Mouse (Mus musculus): ENCODE results near the gene Osbpl7.

Gene Osbpl7

DNA sequence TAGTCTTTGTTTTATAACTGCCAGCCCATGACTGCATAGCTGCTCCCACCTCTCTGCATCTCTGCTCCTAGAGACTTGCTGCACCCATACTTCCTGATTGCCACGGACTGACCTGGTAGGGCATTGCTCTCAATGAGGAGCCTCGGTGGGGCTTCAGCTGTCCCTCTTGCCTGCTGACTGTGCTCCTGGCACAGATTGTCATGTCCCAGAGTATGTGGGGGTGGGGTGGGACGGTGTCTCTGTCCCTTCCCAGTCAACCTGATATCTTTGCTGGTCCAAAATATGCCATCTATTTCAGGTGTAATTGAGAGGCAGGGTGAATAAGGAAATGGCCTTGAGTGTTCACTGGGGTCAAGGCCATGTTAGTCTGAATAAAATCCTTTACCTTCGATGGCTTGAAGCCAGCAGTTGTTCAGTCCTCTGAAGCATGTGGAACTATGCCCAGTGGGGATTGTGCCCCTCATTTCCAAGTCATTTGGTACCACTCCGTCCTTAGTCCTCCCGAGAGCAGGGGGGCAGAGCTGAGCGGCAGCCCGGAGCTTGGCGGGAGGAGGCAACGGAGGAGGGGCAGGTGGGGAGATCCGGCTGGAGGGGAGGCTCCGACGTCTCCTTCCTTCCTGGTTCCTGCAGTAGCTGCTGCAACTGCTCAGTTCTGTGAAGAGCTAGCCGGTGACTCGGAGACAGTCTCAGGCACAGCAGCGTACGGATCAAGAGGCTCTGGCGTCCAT is at the start of gene Osbpl7:
Gene Osbpl7, plus strand, starts transcription at position 413 of the 728 bp plus-strand sequence.
- peak; percentile 76 for DNase-seq (ENCODE audit: inconsistent ontology term)

- DNase-seq (ENCODE audit: inconsistent ontology term) = no peak
These were observed 47.3 kb upstream of the Osbpl7 start for GRCm38 (mm10) chr11:97003170-97003569.

GRCm38 (mm10) chr11:97007093-97007794 is 43.2 kb upstream of the Osbpl7 start:
- DNase-seq (ENCODE audit: inconsistent ontology term) = peak; percentile 37

DNA sequence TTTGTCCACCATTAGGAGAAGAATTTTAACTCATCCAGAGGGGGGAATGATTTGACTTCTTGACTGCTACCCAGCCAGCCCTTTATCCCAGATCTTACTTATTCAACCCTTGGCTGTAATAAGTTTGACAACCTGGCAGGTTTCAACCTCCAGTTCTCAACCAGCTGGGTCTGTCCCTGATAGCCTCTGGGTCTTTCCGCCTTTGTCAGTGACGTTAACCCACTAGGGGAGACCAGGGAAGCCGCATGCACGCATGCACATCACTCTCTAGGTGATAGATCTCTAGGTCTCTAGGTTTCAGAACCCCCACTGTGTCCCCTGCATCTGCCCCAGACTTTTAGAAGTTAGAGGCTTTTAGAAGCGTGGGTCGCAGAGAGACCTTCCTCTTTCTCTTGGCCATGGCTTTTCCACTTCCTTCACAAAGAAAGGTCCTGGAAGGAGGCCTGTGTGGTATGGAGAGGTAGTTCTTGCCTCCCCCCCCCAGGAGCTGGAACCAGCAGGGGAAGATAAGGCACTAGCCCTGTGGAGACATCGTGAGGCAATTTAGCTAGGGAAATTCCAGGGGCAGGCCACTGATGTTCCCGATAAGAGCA is 41.1 kb upstream of the Osbpl7 start:
- DNase-seq (ENCODE audit: inconsistent ontology term) = no peak

DNA sequence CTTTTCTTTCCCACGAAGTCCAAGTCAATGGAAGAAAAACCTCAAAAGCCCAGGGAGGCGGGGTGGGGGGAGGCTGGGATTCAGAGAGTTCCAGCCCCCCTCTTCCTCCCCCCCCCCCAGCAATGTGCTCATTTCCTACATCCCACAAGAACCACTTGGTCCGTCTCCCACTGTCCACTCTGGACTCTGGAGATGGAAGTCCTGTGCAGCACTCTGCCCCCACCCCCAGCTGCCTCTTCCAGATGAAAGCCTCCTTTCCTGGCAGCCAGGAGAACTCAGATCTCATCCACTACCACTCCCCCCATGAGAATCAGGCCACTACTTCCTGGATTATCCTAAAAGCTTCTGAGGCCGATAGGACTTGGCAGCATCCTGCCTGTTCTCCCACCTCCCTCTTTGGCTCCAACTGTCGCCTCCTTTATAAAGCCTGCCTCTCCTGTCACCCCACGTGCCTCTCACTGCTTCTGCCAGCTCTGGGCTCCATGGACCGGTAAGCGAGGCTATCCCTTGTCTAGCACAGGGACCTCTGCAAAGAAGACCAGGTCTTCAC is 37.2 kb upstream of the Osbpl7 start, which contains the start of gene Sp6:
Gene Sp6, plus strand, starts transcription at position 274 of the 550 bp plus-strand sequence.
- no peak for DNase-seq (ENCODE audit: inconsistent ontology term)

DNA sequence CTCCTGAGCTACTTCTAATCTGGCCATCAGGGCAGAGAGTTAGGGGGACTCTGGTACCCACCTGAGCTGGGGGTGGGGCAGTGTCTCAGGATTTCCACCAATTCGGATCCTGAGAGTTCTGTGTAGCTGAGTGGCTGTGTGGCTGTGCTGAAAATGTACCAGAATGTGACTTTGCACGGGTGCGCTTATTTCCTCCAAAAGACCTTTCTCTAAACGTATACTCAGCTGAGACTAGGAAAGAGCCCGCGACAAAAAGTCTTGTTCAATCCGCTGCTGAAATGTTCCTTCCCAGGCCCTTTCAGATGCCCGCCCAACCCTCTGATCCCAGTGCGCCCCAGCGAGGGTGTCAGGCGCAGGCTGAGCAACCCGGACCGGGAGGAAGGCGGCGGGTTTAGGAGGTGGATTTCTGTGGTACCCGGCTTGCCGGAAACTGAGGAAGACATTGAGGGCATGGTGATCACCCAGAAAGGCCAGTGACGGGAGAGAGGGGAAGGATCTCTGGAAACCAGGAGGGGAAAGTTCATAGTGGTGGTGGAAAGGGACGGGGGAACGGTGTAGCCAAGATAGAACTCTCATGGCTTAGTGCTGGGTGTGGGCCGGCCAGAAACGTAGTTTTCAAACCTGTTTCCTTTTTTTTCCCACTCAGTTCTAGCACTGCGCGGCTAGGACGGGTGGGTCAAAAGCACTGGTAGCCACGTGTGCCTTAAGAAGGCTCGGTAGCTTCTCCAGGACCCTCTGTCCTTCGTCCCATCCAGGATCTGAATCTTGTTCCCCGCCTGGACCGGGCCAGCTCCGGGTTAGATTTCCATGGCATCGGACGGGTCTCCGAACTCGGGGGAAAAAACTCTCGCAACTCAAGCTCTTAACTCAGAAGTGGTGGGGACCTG is 32.5 kb upstream of the Osbpl7 start:
- no peak for DNase-seq (ENCODE audit: inconsistent ontology term)

DNA sequence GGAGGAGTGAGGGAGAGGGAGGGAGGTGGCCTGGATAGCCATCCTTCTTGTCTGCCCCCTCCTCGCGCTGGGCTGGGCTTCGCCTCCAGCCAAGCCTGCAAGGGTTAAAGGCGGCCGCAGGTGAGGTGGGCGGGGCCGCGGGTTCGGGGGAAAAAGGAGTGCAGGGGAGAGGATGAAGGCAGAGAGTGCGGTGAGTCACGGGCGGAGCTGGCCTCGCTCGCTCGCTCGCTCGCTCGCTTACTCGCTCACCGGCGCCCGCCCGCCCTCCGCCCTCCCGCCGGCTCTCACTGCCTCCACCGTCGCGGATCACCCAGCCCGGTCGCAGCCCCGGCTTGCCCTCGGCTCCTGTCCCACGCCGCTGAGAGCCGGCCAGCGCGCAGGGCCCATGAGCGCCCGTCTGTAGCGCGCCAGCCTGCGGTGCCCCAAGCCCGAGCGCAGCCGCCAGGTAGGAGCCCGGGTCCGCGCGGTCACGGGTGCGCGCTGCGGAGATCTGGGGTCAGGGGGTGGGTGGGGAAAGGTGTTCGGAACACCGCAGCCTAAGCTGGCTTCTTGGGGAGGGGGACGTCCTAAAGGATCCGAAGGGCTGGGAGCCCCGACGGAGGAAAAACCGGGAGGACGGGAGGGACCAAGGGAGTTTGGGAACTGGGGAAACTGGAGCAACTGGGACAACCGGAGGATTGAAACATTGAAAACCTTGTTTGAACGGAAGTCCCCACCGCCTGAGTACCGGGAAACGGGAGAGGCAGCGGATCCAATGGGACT is 31.7 kb upstream of the Osbpl7 start:
- no peak for DNase-seq (ENCODE audit: inconsistent ontology term)

DNA sequence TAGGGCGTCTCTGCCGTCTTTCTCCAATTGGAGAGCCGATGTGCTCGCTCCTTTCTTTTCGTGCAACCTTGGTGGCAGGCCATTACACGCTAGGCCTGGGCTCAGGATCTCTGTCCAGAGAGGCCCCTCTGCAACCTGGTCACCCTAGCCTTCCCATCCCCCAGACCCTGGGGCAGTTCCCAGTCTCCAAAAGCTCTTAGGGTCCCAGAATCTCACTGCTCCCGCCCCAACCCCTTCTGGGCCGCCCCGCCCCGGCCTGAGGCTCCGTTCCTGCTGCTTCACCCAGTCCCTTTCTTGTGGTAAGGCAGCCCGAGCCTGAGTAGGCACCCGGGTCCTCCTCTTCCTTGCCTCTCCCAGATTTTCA is 31.1 kb upstream of the Osbpl7 start:
- no peak for DNase-seq (ENCODE audit: inconsistent ontology term)

- DNase-seq (ENCODE audit: inconsistent ontology term) = no peak
These were observed 29.2 kb upstream of the Osbpl7 start for GRCm38 (mm10) chr11:97021121-97021765.

GRCm38 (mm10) chr11:97021873-97022484 is 28.4 kb upstream of the Osbpl7 start:
- DNase-seq (ENCODE audit: inconsistent ontology term) = peak; percentile 71

DNA sequence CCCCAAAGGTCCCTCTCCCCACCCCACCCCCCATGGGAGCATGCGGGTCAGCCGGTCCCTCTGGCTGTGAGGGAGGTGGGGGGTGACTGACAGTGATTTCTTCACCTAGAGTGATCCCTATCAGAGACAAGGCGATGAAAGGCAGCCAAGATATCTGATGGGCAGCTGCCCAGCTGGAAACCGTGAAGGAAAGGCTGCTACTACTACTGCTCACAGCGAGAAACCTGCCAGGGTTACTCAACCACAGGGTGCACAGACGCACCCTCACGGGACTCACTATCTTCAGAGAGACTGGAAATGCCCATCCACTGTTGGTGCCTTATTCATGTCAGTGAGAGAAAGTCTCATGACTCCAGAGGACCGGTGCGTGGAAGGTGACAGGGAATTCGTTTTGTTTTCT is 25.5 kb upstream of the Osbpl7 start:
- DNase-seq (ENCODE audit: inconsistent ontology term) = no peak

- DNase-seq (ENCODE audit: inconsistent ontology term) = peak; percentile 86
These were observed 24.6 kb upstream of the Osbpl7 start for GRCm38 (mm10) chr11:97025721-97026344.

DNA sequence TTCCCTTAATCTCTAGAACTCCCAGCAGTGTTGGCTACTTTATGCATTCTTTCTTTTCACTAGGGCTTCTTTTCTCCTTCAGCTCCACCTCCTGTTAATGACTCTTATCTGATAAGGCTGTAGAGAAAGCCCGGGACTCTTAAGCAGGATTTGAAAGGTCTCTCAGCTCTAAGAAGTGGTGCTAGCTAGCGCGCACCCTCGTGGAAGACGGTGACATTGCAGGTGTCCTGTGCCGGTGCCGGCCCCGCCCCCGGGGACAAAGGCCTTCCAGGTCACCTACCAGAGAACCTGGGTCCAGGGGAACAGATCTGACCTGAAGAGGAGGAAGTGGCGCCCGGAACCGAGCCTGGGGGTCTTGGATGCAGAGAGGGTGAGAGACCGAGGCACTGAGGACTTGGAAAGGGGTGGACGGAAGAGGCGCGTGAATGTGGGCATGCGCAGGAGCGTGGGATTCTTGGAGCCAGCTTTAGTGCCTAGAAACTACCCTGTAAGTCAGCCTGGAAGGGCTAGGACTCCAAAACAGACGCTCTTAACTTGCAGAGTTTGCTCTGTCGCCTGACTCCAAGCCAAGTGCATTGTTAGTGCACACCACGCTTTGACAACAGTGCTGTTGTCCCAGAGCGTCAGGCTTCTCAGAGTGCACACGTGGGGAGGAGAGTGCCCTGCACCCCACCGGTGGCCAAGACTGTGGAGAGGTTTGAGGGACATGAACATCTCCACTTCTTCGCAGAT is 20.6 kb upstream of the Osbpl7 start, which contains the start of gene Scrn2:
Gene Scrn2, plus strand, starts transcription at position 253 of the 732 bp plus-strand sequence.
- DNase-seq (ENCODE audit: inconsistent ontology term) = peak; percentile 87

- no peak for DNase-seq (ENCODE audit: inconsistent ontology term)
These were observed 20.0 kb upstream of the Osbpl7 start for GRCm38 (mm10) chr11:97030426-97030825.

GRCm38 (mm10) chr11:97031977-97032376 is 18.5 kb upstream of the Osbpl7 start:
- no peak for DNase-seq (ENCODE audit: inconsistent ontology term)

- DNase-seq (ENCODE audit: inconsistent ontology term) = no peak
These were observed 17.9 kb upstream of the Osbpl7 start for GRCm38 (mm10) chr11:97032499-97032898.

GRCm38 (mm10) chr11:97033781-97034180 is 16.6 kb upstream of the Osbpl7 start:
- DNase-seq (ENCODE audit: inconsistent ontology term) = no peak

- no peak for DNase-seq (ENCODE audit: inconsistent ontology term)
These were observed 14.3 kb upstream of the Osbpl7 start for GRCm38 (mm10) chr11:97036141-97036540.

- no peak for DNase-seq (ENCODE audit: inconsistent ontology term)
These were observed 11.5 kb upstream of the Osbpl7 start for GRCm38 (mm10) chr11:97038881-97039280.
